Mouse (Mus musculus) monocyte, adult 2 months (primary cell): Measurements from ENCODE around the gene Tbcb.
A peak's percentile ranks its signal among the peaks of the same experiment; 100 is the strongest.
"Not testable (repeated sequence)": the region's sequence is repeated elsewhere in the genome, so short reads cannot be mapped to it uniquely, and the experiment has no call there.

Experiments used
- DNase-seq, 2 experiments: peaks; one replicate each; pipeline ENCODE4 v3.0.0; 2022; ENCODE audit warnings: low spot score in 2 of 2, low read depth in 1 of 2

Tbcb gene

GRCm38 (mm10) chr7:30231669-30232454 lies at the start of gene Tbcb, which contains the start of gene Polr2i:
Tbcb (minus strand) TSS chr7:30232272.
Polr2i (plus strand) TSS chr7:30231948.
- peak; percentile 92 to 93 for DNase-seq

- no peak for DNase-seq
These were observed 49.5 kb upstream of the Tbcb start for GRCm38 (mm10) chr7:30281522-30281921.

GRCm38 (mm10) chr7:30280670-30281138 lies 48.6 kb upstream of the Tbcb start:
- DNase-seq = peak; percentile 69 to 83

GRCm38 (mm10) chr7:30279951-30280669 lies 48.0 kb upstream of the Tbcb start, which contains the start of the genes Thap8 and Wdr62:
Thap8 (plus strand) TSS chr7:30280094.
Wdr62 (minus strand) TSS chr7:30280419.
- peak; percentile 82 to 83 for DNase-seq

GRCm38 (mm10) chr7:30279536-30279935 lies 47.5 kb upstream of the Tbcb start:
- DNase-seq = no peak

GRCm38 (mm10) chr7:30278911-30279310 lies 46.8 kb upstream of the Tbcb start:
- no peak for DNase-seq

- DNase-seq = no peak
These were observed 42.3 kb upstream of the Tbcb start for GRCm38 (mm10) chr7:30274383-30274782.

GRCm38 (mm10) chr7:30269641-30270040 lies 37.6 kb upstream of the Tbcb start:
- no peak for DNase-seq

GRCm38 (mm10) chr7:30266780-30267179 lies 34.7 kb upstream of the Tbcb start:
- no peak for DNase-seq

- no peak for DNase-seq
These were observed 33.9 kb upstream of the Tbcb start for GRCm38 (mm10) chr7:30265935-30266334.

GRCm38 (mm10) chr7:30265531-30265930 lies 33.5 kb upstream of the Tbcb start:
- DNase-seq = no peak

GRCm38 (mm10) chr7:30265041-30265440 lies 33.0 kb upstream of the Tbcb start:
- DNase-seq = peak; percentile 20 to 35

GRCm38 (mm10) chr7:30251956-30252954 lies 20.2 kb upstream of the Tbcb start:
- no peak for DNase-seq

GRCm38 (mm10) chr7:30237374-30237773 lies 5.3 kb upstream of the Tbcb start:
- not testable (repeated sequence) for DNase-seq

GRCm38 (mm10) chr7:30235625-30236024 lies 3.6 kb upstream of the Tbcb start, which contains the start of gene Ovol3:
Ovol3 (minus strand) TSS chr7:30235725.
- DNase-seq = no peak

- no peak for DNase-seq
These were observed 3.0 kb upstream of the Tbcb start for GRCm38 (mm10) chr7:30235091-30235490.

GRCm38 (mm10) chr7:30234276-30234858 lies 2.3 kb upstream of the Tbcb start:
- no peak for DNase-seq

GRCm38 (mm10) chr7:30233387-30233786 lies 1.3 kb upstream of the Tbcb start:
- no peak for DNase-seq

- peak; percentile 5 to 25 for DNase-seq
These were observed 618 bp upstream of the Tbcb start for GRCm38 (mm10) chr7:30232631-30233148.

- no peak for DNase-seq
These were observed 774 bp downstream of the Tbcb start for GRCm38 (mm10) chr7:30231328-30231668.
